Mouse (Mus musculus) hindbrain, embryonic 16.5 days (tissue): ENCODE measurements at regions not wholly inside any gene's neighbourhood (a gene's known extent, or its start where the extent isn't known, plus 50 kb on each side); places are given as distances from the start of the nearest gene placed in this dataset.

Source experiments
- ATAC-seq: fragments of 200-750 bp; cut with Nextera tagmentation; 2 replicates; pipeline ENCODE4 v1.8.0; 2017; ENCODE audit warnings: moderate TSS enrichment, moderate library complexity
- H3K27ac ChIP-seq: fragments of 300-500 bp; sonication (generic); 2 replicates; pipeline ENCODE4 v1.5.1; 2014; ENCODE audit warnings: low read depth, mild to moderate bottlenecking, control low read depth, low read length, moderate library complexity
- H3K27me3 ChIP-seq: fragments of 300-500 bp; sonication (generic); replicated peaks from 2 replicates; pipeline ENCODE4 v1.6.1; 2014; ENCODE audit warnings: low read length; ENCODE audit not compliant: control insufficient read depth, insufficient read depth
- H3K36me3 ChIP-seq: fragments of 300-500 bp; sonication (generic); 2 replicates; pipeline ENCODE4 v1.6.1; 2014; ENCODE audit warnings: mild to moderate bottlenecking, low read length, moderate library complexity, mixed read lengths; ENCODE audit not compliant: control insufficient read depth, insufficient read depth
- H3K4me1 ChIP-seq: fragments of 300-500 bp; sonication (generic); 2 replicates; pipeline ENCODE4 v1.6.1; 2014; ENCODE audit warnings: low read depth, low read length; ENCODE audit not compliant: control insufficient read depth, insufficient read depth
- H3K4me2 ChIP-seq: fragments of 300-500 bp; sonication (generic); 2 replicates; pipeline ENCODE4 v1.6.1; 2014; ENCODE audit warnings: mild to moderate bottlenecking, low read length, control low read depth, moderate library complexity
- H3K4me3 ChIP-seq: fragments of 300-500 bp; sonication (generic); 2 replicates; pipeline ENCODE4 v1.5.1; 2014; ENCODE audit warnings: mild to moderate bottlenecking, low read length, control low read depth, moderate library complexity
- H3K9ac ChIP-seq: fragments of 300-500 bp; sonication (generic); 2 replicates; pipeline ENCODE4 v1.6.1; 2014; ENCODE audit warnings: low read depth, mild to moderate bottlenecking, control low read depth, low read length, moderate library complexity
- H3K9me3 ChIP-seq: fragments of 300-500 bp; sonication (generic); 2 replicates; pipeline ENCODE4 v1.6.1; 2014; ENCODE audit warnings: mild to moderate bottlenecking, low read length, moderate library complexity; ENCODE audit not compliant: control insufficient read depth
- WGBS: fragments of 180-500 bp; shearing (Covaris S2); extraction: QIAGEN DNeasy Blood & Tissue Kit; methylation state at CpG from one replicate; pipeline ENCODE4 v1.1.7; 2014; 5-methylcytosine and 5-hydroxymethylcytosine counted together

GRCm38 (mm10) chr9:41508746-41509145 is 347.2 kb upstream of the Ubash3b start:
- H3K27me3 ChIP-seq, result no peaks in the 10 kb centered on the region
- H3K9ac ChIP-seq, result no peak overlapping the region
- no peaks in the 10 kb centered on the region for H3K9me3 ChIP-seq
- WGBS, result 93% methylated on average over 5 of the region's 5 CpGs
- no peaks in the 10 kb centered on the region for H3K36me3 ChIP-seq
- no peak overlapping the region for H3K27ac ChIP-seq
- H3K4me1 ChIP-seq, result no peaks in the 10 kb centered on the region
- no peak for ATAC-seq
- H3K4me3 ChIP-seq, result no peak overlapping the region
- H3K4me2 ChIP-seq, result no peak overlapping the region

DNA sequence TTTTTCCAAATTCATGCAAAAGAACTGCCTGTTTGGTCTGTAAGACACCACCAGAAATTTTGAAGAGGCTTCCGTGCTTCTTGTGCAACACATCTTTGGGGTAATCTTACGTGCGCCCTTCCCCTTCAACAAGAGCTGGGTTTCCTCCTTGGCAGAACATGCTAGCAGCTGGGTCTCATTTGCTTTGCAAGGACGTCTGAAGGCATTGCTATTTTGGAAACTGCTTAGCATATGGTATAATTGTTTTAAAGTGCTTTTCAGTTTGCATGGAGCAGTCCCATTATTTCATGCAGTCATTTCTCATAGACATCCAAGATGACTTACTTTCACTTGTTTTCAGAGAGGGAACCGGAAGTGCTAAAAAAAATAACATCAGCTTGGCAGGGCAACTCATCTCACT is 336.8 kb upstream of the Ubash3b start:
- H3K27ac ChIP-seq, result no peak overlapping the region
- H3K27me3 ChIP-seq, result no peaks in the 10 kb centered on the region
- no peak overlapping the region for H3K9ac ChIP-seq
- no peak overlapping the region for H3K4me2 ChIP-seq
- H3K36me3 ChIP-seq, result no peaks in the 10 kb centered on the region
- no peaks in the 10 kb centered on the region for H3K4me1 ChIP-seq
- no peak for ATAC-seq
- 79% methylated on average over 5 of the region's 5 CpGs for WGBS
- no peak overlapping the region for H3K4me3 ChIP-seq
- no peaks in the 10 kb centered on the region for H3K9me3 ChIP-seq

DNA sequence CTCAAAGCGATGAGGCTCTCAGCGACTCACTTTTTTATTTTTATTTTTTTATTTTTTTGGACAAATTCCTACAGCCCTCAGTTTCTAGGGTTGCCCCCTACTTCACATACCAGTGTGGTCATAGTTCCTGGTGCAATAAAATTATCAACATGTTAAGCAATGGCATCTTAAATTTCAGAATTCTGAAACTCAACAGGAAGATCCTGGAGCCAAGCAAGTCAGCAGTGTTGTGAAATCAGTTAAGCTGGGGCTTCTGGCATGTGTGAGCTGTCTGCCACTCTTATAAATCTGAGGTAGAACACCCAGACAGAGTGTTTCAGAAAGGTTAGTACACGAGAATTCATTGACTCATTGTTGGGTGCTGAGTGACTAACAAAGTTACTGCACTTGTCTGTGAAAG is 328.6 kb upstream of the Ubash3b start:
- Histone ChIP-seq H3K4me1 (no peaks in the 10 kb centered on the region), H3K27ac (no peak overlapping the region), H3K9me3 (no peaks in the 10 kb centered on the region), H3K4me3 (no peak overlapping the region), H3K36me3 (no peaks in the 10 kb centered on the region; the same call in 1 of the 2 replicates), H3K27me3 (no peaks in the 10 kb centered on the region), H3K4me2 (no peak overlapping the region), H3K9ac (no peak overlapping the region)
- no peak for ATAC-seq
- WGBS, result 91% methylated on average over 3 of the region's 3 CpGs

DNA sequence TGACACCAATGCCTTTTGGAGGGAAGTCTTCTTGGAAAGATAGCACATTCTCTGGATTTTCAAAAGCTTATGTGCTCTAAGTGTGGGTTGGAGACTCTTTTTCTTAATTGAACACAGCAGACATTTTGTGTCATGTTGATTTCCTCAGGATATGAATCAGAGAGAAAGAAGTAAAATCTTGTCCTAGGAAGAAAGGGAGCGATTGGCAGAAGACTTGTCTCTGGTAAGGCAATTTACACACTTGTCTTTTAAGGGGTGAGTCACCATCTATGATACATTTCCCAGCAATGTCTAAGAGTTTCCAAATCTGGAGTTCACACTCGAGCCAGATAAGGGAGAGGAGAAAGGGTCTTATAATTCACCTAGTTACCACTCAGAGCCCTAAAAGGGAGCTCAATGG is 326.5 kb upstream of the Ubash3b start:
- Histone ChIP-seq H3K9ac (no peak overlapping the region), H3K27me3 (no peaks in the 10 kb centered on the region), H3K4me2 (no peak overlapping the region), H3K27ac (no peak overlapping the region), H3K4me3 (no peak overlapping the region), H3K9me3 (no peaks in the 10 kb centered on the region), H3K4me1 (no peaks in the 10 kb centered on the region), H3K36me3 (no peaks in the 10 kb centered on the region; the same call in 1 of the 2 replicates)
- 91% methylated on average over 2 of the region's 2 CpGs for WGBS
- no peak for ATAC-seq

DNA sequence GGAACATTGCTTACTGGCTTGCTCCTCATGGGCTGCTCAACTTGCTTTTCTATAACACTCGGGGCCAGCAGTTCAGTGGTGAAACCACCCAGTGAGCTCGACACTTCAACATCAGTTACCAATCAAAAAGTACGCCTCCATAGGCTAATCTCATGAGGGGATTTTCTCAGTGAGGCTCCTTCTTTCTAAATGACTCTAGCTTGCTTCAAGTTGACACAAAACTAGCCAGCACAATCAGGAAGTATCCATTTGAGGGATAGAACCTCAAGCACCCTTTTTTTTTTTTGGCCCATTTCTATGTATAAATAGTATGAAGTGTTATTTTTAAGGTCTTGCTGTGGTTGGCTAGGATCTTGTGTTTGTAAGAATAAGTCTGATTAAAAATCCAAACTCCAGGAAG is 321.7 kb upstream of the Ubash3b start:
- no peaks in the 10 kb centered on the region for H3K36me3 ChIP-seq
- H3K27ac ChIP-seq, result no peak overlapping the region
- H3K4me2 ChIP-seq, result no peak overlapping the region
- ATAC-seq, result no peak
- H3K27me3 ChIP-seq, result no peaks in the 10 kb centered on the region
- no peaks in the 10 kb centered on the region for H3K4me1 ChIP-seq
- no peaks in the 10 kb centered on the region for H3K9me3 ChIP-seq
- WGBS, result 87% methylated on average over 3 of the region's 3 CpGs
- H3K9ac ChIP-seq, result no peak overlapping the region
- H3K4me3 ChIP-seq, result no peak overlapping the region

GRCm38 (mm10) chr9:41481611-41482266 is 320.2 kb upstream of the Ubash3b start:
- Histone ChIP-seq H3K9me3 (no peaks in the 10 kb centered on the region), H3K27ac (no peak overlapping the region), H3K9ac (no peak overlapping the region), H3K4me2 (no peak overlapping the region), H3K36me3 (no peaks in the 10 kb centered on the region), H3K4me1 (no peaks in the 10 kb centered on the region), H3K4me3 (no peak overlapping the region), H3K27me3 (no peaks in the 10 kb centered on the region)
- WGBS, result 90% methylated on average over 6 of the region's 6 CpGs
- no peak for ATAC-seq

GRCm38 (mm10) chr9:41479854-41480749 is 318.6 kb upstream of the Ubash3b start:
- no peak overlapping the region for H3K4me2 ChIP-seq
- no peak overlapping the region for H3K9ac ChIP-seq
- no peaks in the 10 kb centered on the region for H3K36me3 ChIP-seq
- 89% methylated on average over 13 of the region's 13 CpGs for WGBS
- no peak overlapping the region for H3K4me3 ChIP-seq
- no peak overlapping the region for H3K27ac ChIP-seq
- peaks cover under 1% of the 10 kb centered on the region for H3K4me1 ChIP-seq
- no peaks in the 10 kb centered on the region for H3K27me3 ChIP-seq
- ATAC-seq, result no peak
- H3K9me3 ChIP-seq, result no peaks in the 10 kb centered on the region

DNA sequence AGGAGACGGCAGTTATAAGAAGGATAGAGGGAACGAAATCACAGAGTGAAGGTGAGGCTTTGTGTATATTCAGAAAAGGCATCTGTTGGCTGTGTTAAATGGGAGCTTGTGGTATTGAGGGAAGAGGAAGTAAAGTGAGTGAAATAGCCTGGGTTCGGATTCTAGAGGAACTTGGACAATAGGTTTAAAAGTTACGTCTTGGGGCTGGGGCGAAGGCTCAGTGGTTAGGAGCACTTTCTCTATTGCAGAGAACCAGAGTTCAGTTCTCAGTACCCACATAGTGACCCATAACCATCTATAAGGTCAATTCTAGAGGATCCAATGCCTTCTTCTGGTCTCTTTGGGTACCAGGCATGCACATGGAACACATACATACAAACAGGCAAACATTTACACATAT is 317.6 kb upstream of the Ubash3b start:
- ATAC-seq, result no peak
- H3K27ac ChIP-seq, result no peak overlapping the region
- peaks cover 10% of the 10 kb centered on the region for H3K4me1 ChIP-seq
- no peak overlapping the region for H3K4me2 ChIP-seq
- no peaks in the 10 kb centered on the region for H3K36me3 ChIP-seq
- WGBS, result 95% methylated on average over 5 of the region's 5 CpGs
- H3K27me3 ChIP-seq, result no peaks in the 10 kb centered on the region
- no peak overlapping the region for H3K9ac ChIP-seq
- no peaks in the 10 kb centered on the region for H3K9me3 ChIP-seq
- H3K4me3 ChIP-seq, result no peak overlapping the region

DNA sequence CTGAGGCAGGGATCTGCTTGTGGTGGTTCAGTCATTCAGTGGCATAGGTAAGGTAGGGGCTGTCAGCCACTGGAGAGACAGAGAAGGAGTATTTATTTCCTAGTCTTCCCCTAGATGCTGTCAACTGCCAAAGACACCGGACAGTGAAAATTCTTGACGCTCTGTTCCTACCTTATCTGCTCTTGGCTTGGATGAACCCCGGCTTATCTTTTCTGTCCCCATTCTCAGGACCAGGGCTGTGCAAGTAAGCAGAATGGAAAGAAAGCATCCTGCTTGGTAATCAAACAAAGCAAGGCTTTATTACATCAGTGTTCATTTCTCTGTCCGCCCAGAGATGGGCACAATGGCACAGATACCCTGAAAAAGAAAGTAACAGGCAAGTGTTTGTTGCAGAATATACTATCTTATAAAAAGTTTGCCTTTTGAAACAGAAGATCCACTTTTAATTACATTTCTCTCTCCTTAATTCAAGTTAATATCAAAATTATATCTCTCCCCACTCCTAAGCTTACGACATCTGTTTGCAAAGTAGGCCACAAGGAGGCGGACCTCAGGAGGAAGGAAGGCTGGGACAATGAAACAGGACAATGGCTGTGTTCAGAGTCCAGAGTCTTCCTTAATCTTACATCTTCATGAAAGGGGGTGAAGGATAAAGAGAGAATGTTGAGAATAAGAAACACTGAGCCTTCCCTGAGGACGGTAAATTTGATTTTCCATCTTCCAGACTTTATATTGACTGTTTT is 316.8 kb upstream of the Ubash3b start:
- H3K4me3 ChIP-seq, result no peak overlapping the region
- H3K9me3 ChIP-seq, result no peaks in the 10 kb centered on the region
- no peak overlapping the region for H3K4me2 ChIP-seq
- no peaks in the 10 kb centered on the region for H3K36me3 ChIP-seq
- no peak for ATAC-seq
- no peak overlapping the region for H3K9ac ChIP-seq
- H3K4me1 ChIP-seq, result peaks cover 17% of the 10 kb centered on the region
- no peak overlapping the region for H3K27ac ChIP-seq
- 85% methylated on average over 7 of the region's 7 CpGs for WGBS
- no peaks in the 10 kb centered on the region for H3K27me3 ChIP-seq
